Mouse (Mus musculus): Measurements from ENCODE around the gene Zfp704. TPM values are rescaled to one million over a fixed set of nuclear protein-coding genes. Genes with fewer than 3 reads are reported as not detected.

Zfp704 gene
- total and polyA plus RNA-seq, 3 experiments = under 0.01 TPM; not detected in 2

- no peak overlapping the region for H3K9ac ChIP-seq (ENCODE audit: control insufficient read depth, low read depth, low read length, poor library complexity, severe bottlenecking)
- no peak for DNase-seq (ENCODE audit: low read depth, low spot score)
- H3K4me3 ChIP-seq (ENCODE audit: control insufficient read depth in 1 of 2, insufficient read depth in 1 of 2, low read depth in 2 of 2, low read length in 2 of 2) = no peak overlapping the region
- H3K36me3 ChIP-seq (ENCODE audit: control insufficient read depth in 1 of 2, insufficient read depth in 2 of 2, low read length in 2 of 2) = no peaks in the 10 kb centered on the region
- no peaks in the 10 kb centered on the region for H3K4me1 ChIP-seq (ENCODE audit: control insufficient read depth in 1 of 2, insufficient read depth in 2 of 2, low read length in 2 of 2)
- no peaks in the 10 kb centered on the region for H3K79me2 ChIP-seq (ENCODE audit: control insufficient read depth, insufficient read depth, low read length, poor library complexity)
- H3K9me3 ChIP-seq (replicated peaks; ENCODE audit: insufficient read depth, low read length) = no peaks in the 10 kb centered on the region
- H3K27me3 ChIP-seq (ENCODE audit: control insufficient read depth in 1 of 2, insufficient read depth in 2 of 2, low read length in 2 of 2) = no peaks in the 10 kb centered on the region
- H3K27ac ChIP-seq (ENCODE audit: control insufficient read depth, low read depth, low read length) = no peak overlapping the region
- no peak for TF ChIP-seq CHD1 (IDR thresholded peaks at IDR 0.05; ENCODE audit: low read depth, low read length)
- TF ChIP-seq GATA1 (IDR thresholded peaks at IDR 0.05; ENCODE audit: low read depth, low read length) = no peak
- TF ChIP-seq KAT2A (conservative IDR thresholded peaks at IDR 0.05; ENCODE audit: low read depth, low read length) = no peak
- TF ChIP-seq ELF1 (IDR thresholded peaks at IDR 0.05; ENCODE audit: low read depth, low read length) = no peak
- no peak for TF ChIP-seq NRF1 (IDR thresholded peaks at IDR 0.05; ENCODE audit: insufficient read depth, low read depth, low read length, poor library complexity, severe bottlenecking)
- TF ChIP-seq ETS1 (IDR thresholded peaks at IDR 0.05; ENCODE audit: low read depth, low read length) = no peak
- TF ChIP-seq NELFE (IDR thresholded peaks at IDR 0.05; ENCODE audit: low read depth, low read length) = no peak
- no peak for TF ChIP-seq MXI1 (IDR thresholded peaks at IDR 0.05; ENCODE audit: low read depth, low read length)
- no peak for TF ChIP-seq BHLHE40 (IDR thresholded peaks at IDR 0.05; ENCODE audit: borderline replicate concordance, low read depth, low read length)
- TF ChIP-seq UBTF (IDR thresholded peaks at IDR 0.05; ENCODE audit: borderline replicate concordance, insufficient read depth, low read depth, low read length) = no peak
- TF ChIP-seq POLR2A (IDR thresholded peaks at IDR 0.05; ENCODE audit: control insufficient read depth in 1 of 2, insufficient read depth in 1 of 2, low read depth in 1 of 2, low read length in 2 of 2, poor library complexity in 1 of 2) = no peak
- no peak for TF ChIP-seq GABPA (IDR thresholded peaks at IDR 0.05; ENCODE audit: low read depth, low read length)
- no peak for TF ChIP-seq MAX (IDR thresholded peaks at IDR 0.05; ENCODE audit: low read length)
- no peak for TF ChIP-seq RCOR1 (IDR thresholded peaks at IDR 0.05; ENCODE audit: low read depth, low read length)
- no peak for TF ChIP-seq MAFK (IDR thresholded peaks at IDR 0.05; ENCODE audit: borderline replicate concordance, low read depth, low read length)
- TF ChIP-seq MAZ (IDR thresholded peaks at IDR 0.05; ENCODE audit: low read depth, low read length) = no peak
- TF ChIP-seq USF1 (IDR thresholded peaks at IDR 0.05; ENCODE audit: low read depth, low read length) = no peak
- TF ChIP-seq POLR2AphosphoS2 (IDR thresholded peaks at IDR 0.05; ENCODE audit: low read length) = no peak
- TF ChIP-seq EP300 (IDR thresholded peaks at IDR 0.05; ENCODE audit: low read depth in 1 of 2, low read length in 2 of 2) = no peak
- TF ChIP-seq TCF12 (IDR thresholded peaks at IDR 0.05; ENCODE audit: low read depth, low read length) = no peak
Measured at GRCm38 (mm10) chr3:9449261-9450007, 160.5 kb downstream of the Zfp704 start.

- no peak for DNase-seq (ENCODE audit: low read depth, low spot score)
- no peak overlapping the region for H3K9ac ChIP-seq (ENCODE audit: control insufficient read depth, low read depth, low read length, poor library complexity, severe bottlenecking)
- no peaks in the 10 kb centered on the region for H3K9me3 ChIP-seq (replicated peaks; ENCODE audit: insufficient read depth, low read length)
- no peaks in the 10 kb centered on the region for H3K27me3 ChIP-seq (ENCODE audit: control insufficient read depth in 1 of 2, insufficient read depth in 2 of 2, low read length in 2 of 2)
- H3K79me2 ChIP-seq (ENCODE audit: control insufficient read depth, insufficient read depth, low read length, poor library complexity) = no peaks in the 10 kb centered on the region
- no peak overlapping the region for H3K27ac ChIP-seq (ENCODE audit: control insufficient read depth, low read depth, low read length)
- H3K4me3 ChIP-seq (ENCODE audit: control insufficient read depth in 1 of 2, insufficient read depth in 1 of 2, low read depth in 2 of 2, low read length in 2 of 2) = no peak overlapping the region
- H3K36me3 ChIP-seq (ENCODE audit: control insufficient read depth in 1 of 2, insufficient read depth in 2 of 2, low read length in 2 of 2) = no peaks in the 10 kb centered on the region
- H3K4me1 ChIP-seq (ENCODE audit: control insufficient read depth in 1 of 2, insufficient read depth in 2 of 2, low read length in 2 of 2) = no peaks in the 10 kb centered on the region
- TF ChIP-seq RAD21 (IDR thresholded peaks at IDR 0.05; ENCODE audit: low read depth, low read length) (no peak), GABPA (IDR thresholded peaks at IDR 0.05; ENCODE audit: low read depth, low read length) (no peak), CTCF (IDR thresholded peaks at IDR 0.05 in 2 of 3, conservative IDR thresholded peaks at IDR 0.05 in 1 of 3; ENCODE audit: control insufficient read depth in 1 of 3, insufficient read depth in 1 of 3, low read depth in 2 of 3, low read length in 3 of 3, poor library complexity in 1 of 3, severe bottlenecking in 1 of 3) (no peak), USF1 (IDR thresholded peaks at IDR 0.05; ENCODE audit: low read depth, low read length) (no peak), ETS1 (IDR thresholded peaks at IDR 0.05; ENCODE audit: low read depth, low read length) (no peak), MAFK (IDR thresholded peaks at IDR 0.05; ENCODE audit: borderline replicate concordance, low read depth, low read length) (no peak), HCFC1 (IDR thresholded peaks at IDR 0.05; ENCODE audit: low read depth, low read length) (no peak), SMC3 (IDR thresholded peaks at IDR 0.05; ENCODE audit: low read depth, low read length) (no peak), JUND (IDR thresholded peaks at IDR 0.05; ENCODE audit: low read depth, low read length) (no peak), MEF2A (IDR thresholded peaks at IDR 0.05; ENCODE audit: extremely low read depth, insufficient replicate concordance, low read depth, low read length, poor library complexity, severe bottlenecking) (no peak), MYC (IDR thresholded peaks at IDR 0.05; ENCODE audit: low read depth, low read length) (no peak), TCF12 (IDR thresholded peaks at IDR 0.05; ENCODE audit: low read depth, low read length) (no peak), ZC3H11A (IDR thresholded peaks at IDR 0.05; ENCODE audit: low read depth, low read length) (no peak), SIN3A (IDR thresholded peaks at IDR 0.05; ENCODE audit: low read length) (no peak), TAL1 (IDR thresholded peaks at IDR 0.05; ENCODE audit: low read length) (no peak), MAX (IDR thresholded peaks at IDR 0.05; ENCODE audit: low read length) (no peak), E2F4 (IDR thresholded peaks at IDR 0.05; ENCODE audit: borderline replicate concordance, low read depth, low read length) (no peak)
Measured at GRCm38 (mm10) chr3:9448541-9448940, 161.3 kb downstream of the Zfp704 start.

All from MEL (cell line).